ENCODE assay signal across 11 mouse cellular contexts in genomic region chr14:24997786-24998509, GRCm38 (mm10).
DNase-seq lines count a peak whose midpoint lies in the region; ATAC-seq and TF ChIP-seq lines count a peak whose summit lies in the region.
"Had no signal": no experiment of that assay in that cellular context is flagged by ENCODE, and none has a peak within 500 bp of the region (broad histone marks: within the 10 kb centered on the region; RNA-seq: fewer than 3 reads in every experiment).

No protein-coding gene starts in this region.

- TF ChIP-seq CTCF in brain, embryonic 14.5 days (IDR thresholded peaks at IDR 0.05; ENCODE audit: borderline replicate concordance, extremely low read depth, insufficient read depth, insufficient read length) = no peak

- no peak for TF ChIP-seq POLR2A in brain, embryonic 14.5 days (IDR thresholded peaks at IDR 0.05; ENCODE audit: borderline replicate concordance, extremely low read depth, insufficient read depth, insufficient read length, poor library complexity, severe bottlenecking)

- peaks cover 3% of the 10 kb centered on the region; the same call in 1 of the 2 replicates for H3K27me3 ChIP-seq in hindbrain, embryonic 12.5 days
- H3K27me3 ChIP-seq: heart, embryonic 15.5 days had no signal

- no peaks in the 10 kb centered on the region for H3K9me3 ChIP-seq in hindbrain, embryonic 12.5 days (replicated peaks)
- H3K9me3 ChIP-seq: heart, embryonic 15.5 days had no signal

- peak overlapping the region; percentile 5; the same call in 1 of the 2 replicates for H3K27ac ChIP-seq in hindbrain, embryonic 12.5 days
- H3K27ac ChIP-seq: heart, embryonic 15.5 days; macrophage had no signal

- intact Hi-C loops in heart, postnatal 36 days (cut with DNase I) = no loop called here

- peaks cover 49% of the 10 kb centered on the region for H3K4me1 ChIP-seq in hindbrain, embryonic 12.5 days

- H3K9ac ChIP-seq in hindbrain, embryonic 12.5 days = no peak overlapping the region
- H3K9ac ChIP-seq: heart, embryonic 15.5 days had no signal

- WGBS in hindbrain, embryonic 12.5 days = 27% methylated on average over 14 of the region's 14 CpGs

- DNase-seq in brain, embryonic 14.5 days (ENCODE audit: low read depth) = peak; percentile 85
- DNase-seq in embryo, embryonic 11 days = peak; percentile 69
- peak; percentile 61 for DNase-seq in mesoderm, embryonic 11.5 days (ENCODE audit: low read depth, low spot score)
- DNase-seq in adrenal gland, postnatal 25 days = no peak
- no peak for DNase-seq in heart, postnatal 36 days
- DNase-seq in thymus, postnatal 14 days = no peak

- no peak overlapping the region for H3K4me2 ChIP-seq in hindbrain, embryonic 12.5 days (replicated peaks)
- H3K4me2 ChIP-seq: heart, embryonic 15.5 days had no signal

- ATAC-seq in hindbrain, embryonic 12.5 days (ENCODE audit: low FRiP score) = peak; percentile 71
- ATAC-seq in cerebellum, adult (ENCODE audit: insufficient number of reproducible peaks, low FRiP score, low TSS enrichment) = no peak

- no peak overlapping the region for H3K4me3 ChIP-seq in hindbrain, embryonic 12.5 days
- H3K4me3 ChIP-seq: heart, embryonic 15.5 days had no signal

- H3K36me3 ChIP-seq in hindbrain, embryonic 12.5 days = no peaks in the 10 kb centered on the region
- H3K36me3 ChIP-seq: G1E; heart, embryonic 15.5 days had no signal

Comparison
In these comparisons a context has a peak if more than half of its experiments do, and no peak if none do; other contexts are left out.
1. DNase-seq: peak in brain, embryonic 14.5 days (single experiment), embryo, embryonic 11 days (single experiment) and mesoderm, embryonic 11.5 days (single experiment); none in adrenal gland, postnatal 25 days (single experiment), heart, postnatal 36 days (0 of 2) and thymus, postnatal 14 days (single experiment).